Mouse (Mus musculus): ENCODE measurements at regions not wholly inside any gene's neighbourhood (a gene's known extent, or its start where the extent isn't known, plus 50 kb on each side); places are given as distances from the start of the nearest gene placed in this dataset.

DNA sequence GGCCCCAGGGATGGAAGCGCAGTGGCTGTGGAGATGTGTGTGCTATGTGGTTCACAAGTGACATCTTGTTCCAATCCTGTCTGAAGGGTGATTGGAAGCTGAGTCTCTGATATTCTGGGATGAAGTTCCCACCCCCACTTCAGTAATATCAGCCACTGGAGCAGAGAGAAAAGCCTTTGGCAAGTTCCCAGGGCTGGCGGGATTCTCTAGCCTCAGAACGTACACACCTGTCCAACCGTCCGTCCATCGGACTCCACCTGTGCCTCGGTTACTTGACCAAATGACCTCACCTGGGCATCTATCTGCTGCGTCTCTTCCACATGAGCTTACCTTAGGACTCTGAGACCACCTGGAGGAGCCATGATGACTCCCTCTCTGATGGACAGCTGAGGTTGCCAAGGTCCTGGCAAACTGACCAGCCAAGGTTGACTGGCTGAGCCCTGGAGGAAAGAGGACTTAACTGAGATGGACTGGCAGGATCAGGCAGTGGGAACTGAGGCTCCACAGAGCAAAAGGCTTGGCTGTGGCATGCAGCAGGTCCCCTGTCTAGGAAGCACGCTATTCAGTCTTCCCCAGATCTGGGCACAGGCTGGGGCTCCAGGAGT, 152.5 kb upstream of the A530016L24Rik start:
- DNase-seq = no peak

- no peak for DNase-seq
These were observed 151.8 kb upstream of the A530016L24Rik start for GRCm38 (mm10) chr12:112337443-112337842.

- no peak for DNase-seq
These were observed 150.3 kb upstream of the A530016L24Rik start for GRCm38 (mm10) chr12:112338976-112339375.

DNA sequence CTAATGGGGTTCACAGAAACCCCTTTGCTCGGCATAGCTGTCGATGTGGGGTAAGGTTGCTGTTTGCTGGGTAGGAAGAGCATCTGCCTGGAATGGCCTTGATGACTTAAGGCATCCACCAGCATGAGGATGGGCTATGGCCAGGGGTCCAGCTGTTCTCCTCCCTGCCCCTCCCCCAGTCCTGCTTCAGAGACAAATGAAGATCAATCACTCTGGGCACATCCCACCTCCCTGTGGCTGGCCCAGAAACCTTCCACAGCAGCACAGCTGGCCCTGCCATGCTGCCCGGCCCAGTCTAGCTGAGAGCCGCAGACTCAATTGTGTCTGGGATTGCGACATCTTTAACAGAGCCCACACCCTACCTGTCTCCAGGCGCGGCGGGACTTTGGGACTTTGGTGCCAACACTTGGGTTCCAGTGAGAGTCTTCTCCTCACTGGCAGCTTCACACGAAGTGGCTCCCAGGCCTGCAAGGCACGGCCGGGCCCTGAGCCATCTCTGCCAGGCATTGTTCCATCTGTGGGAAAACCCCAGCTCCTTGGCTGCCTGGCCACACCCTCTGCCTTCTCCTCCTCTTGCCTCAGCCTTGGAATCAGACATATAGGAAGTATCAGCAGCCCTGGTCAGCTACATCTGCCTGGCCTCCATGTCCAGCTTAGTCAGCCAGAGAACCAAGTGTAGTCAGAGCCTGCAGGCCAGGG, 149.6 kb upstream of the A530016L24Rik start:
- peak; percentile 58 for DNase-seq

DNA sequence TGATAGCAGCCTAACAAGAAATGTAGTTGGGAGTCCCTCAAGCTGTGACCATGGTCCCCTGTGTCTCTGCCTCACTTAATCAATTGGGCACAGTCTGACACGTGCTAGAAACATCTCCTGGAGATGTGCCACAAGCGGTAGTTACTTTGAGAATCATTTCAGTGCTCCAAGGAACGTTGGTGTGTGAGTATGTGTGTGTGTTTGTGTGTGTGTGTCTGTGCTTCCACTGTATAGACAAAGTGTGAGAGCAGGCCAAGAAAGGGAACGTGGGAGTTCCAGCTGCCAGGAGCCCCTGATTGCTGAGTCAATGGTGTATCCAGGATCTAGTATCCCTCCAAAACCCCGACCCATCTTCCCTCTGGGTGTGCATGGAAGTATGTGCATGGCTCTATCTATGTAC, 149.0 kb upstream of the A530016L24Rik start:
- DNase-seq = no peak

- DNase-seq = no peak
These were observed 147.3 kb upstream of the A530016L24Rik start for GRCm38 (mm10) chr12:112341726-112342469.

DNA sequence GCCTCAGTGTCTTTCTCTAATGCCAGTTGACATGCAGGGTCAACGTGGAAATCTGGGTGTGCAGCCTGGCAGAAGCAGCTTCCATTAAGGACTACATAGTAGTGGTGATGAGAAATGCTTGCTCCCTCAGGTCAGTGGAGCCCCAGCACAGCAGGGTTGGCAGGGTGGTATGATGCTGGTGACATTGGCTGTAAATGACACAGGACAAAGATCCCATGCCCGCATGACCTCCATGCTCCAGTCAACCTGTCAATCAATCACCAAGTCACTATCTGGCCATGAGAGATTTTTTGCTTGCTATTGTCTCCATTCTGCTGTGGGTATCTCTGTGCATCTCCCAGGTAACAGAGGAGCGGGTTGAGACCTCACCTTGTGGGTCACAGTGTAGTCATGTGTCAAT, 146.2 kb upstream of the A530016L24Rik start:
- no peak for DNase-seq

DNA sequence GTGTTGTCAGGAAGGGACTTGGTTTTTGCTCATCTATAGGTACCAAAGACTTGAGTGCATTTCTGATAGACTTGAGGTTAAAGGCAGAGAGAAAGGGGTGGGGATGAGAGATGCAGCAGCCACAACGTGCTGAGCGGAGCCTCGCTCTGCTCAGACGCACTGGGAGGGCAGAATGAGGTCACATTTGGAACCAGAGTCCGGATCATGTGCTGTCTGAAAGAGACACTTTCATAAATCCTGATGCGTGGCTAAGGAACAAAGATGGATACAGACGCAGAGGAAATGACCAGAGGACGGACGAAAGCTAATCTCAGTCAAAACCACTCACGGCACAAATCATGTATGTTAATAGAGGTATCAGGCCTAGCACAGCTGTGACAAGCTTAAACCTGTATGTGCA, 145.0 kb upstream of the A530016L24Rik start:
- DNase-seq = no peak

GRCm38 (mm10) chr12:112345797-112346196, 143.5 kb upstream of the A530016L24Rik start:
- no peak for DNase-seq

DNA sequence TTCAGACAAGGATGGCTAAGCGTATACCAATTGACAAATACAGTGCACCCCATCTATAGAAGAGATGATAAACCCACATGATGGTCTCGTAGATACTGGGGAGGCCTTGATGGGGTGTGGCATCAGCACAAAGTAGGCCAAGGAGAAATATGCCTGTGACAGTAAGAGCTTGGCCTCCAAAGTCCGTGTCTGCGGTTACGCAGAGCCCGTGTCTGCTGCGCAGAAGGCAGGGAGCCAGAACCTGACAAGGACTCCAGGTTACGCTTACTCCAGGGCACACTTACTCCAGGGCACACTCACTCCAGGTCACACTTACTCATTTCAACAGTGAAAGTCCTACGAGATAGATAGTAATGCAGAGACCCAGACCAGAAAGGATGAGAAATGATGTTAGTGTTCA, 141.1 kb upstream of the A530016L24Rik start:
- DNase-seq = no peak

DNA sequence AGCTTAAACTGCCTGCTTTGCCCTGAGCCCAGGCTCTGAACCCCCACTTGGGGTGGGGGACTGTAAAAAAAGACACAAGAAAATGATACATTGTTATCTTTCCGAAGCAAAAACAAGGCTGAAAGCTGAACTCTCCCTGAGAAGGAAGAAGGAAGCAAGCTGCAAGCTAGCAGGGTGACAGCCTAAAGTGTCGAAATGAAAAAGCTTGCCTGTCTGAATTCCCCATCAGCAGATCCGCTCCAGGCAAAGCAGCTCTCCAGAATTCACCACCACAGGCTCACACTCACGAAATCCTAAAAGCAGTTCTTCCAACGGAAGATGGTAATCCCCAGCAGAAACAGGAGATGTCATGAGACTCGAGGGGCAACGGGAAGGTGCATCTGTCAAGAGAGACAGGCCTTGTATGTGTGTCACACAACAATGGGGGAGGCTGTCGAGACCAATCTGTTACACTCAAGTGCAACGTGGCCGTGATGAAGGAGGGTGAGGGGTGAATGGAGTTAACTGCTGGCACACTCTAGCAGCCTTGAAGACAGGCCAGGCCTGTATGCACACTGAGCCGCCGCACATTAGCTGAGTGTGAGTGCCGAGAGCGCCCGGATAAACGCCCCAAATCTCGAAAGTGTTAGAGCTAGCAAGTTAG, 139.5 kb upstream of the A530016L24Rik start:
- no peak for DNase-seq

DNA sequence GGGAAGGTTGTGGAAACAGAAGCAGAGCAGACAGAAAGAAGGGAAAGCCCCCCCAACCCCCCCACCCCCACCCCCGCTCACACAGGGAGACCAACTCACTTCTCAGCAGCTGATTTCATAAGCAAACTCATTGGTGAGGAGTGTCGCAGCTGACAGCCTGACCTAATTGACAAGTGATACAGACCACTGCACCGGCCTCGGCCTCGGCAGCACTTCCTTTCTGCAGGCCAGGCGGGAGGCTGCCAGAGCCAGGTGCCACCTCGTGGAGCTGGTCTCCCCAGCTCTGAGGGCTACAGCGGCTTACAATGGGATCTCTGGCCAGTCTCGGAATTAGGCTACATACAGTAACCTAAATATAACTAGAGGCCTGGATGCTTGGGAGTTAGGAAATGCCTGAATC, 138.5 kb upstream of the A530016L24Rik start:
- no peak for DNase-seq

GRCm38 (mm10) chr12:112363349-112363748, 125.9 kb upstream of the A530016L24Rik start:
- no peak for DNase-seq

- DNase-seq = no peak
These were observed 122.0 kb upstream of the A530016L24Rik start for GRCm38 (mm10) chr12:112367221-112367620.

GRCm38 (mm10) chr12:112368112-112368511, 121.1 kb upstream of the A530016L24Rik start:
- no peak for DNase-seq

DNA sequence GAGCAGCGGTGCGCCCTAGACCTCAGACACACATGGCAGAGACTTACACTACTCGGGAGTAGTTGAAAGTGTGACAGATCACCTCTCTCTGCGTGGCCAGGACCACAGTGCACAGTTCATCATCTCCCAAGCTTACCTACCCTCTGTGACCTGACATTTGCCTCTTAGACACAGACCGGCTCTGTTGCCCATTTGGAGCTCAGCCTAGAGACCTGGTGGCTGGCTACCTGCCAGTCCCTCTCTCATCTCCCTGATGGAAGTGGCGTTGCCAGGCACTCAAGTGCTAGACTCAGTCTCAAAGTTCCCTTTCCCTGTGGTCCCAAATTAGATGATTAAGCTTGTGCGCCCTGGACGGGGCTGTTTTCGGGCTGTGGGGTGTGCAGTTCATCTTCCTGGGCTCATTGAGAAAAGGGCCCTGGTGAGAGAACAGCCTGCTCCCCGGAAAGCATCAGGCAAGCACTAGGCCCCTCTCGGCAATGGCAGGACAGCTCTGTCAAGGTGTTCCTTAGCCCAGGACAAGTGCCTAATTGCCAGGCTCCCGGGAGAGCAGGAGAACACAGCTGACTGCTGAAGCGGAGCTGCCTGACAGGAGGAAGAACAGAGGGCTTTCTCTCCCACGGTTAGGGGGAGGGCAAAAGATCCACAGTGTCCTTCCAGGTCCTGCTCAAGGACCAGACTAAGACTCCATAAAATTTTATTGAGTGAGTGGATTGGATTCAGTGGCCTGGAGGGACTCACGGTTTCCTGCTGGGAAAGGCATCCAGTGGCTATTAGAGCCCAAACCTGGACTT, 119.5 kb upstream of the A530016L24Rik start:
- DNase-seq = no peak

DNA sequence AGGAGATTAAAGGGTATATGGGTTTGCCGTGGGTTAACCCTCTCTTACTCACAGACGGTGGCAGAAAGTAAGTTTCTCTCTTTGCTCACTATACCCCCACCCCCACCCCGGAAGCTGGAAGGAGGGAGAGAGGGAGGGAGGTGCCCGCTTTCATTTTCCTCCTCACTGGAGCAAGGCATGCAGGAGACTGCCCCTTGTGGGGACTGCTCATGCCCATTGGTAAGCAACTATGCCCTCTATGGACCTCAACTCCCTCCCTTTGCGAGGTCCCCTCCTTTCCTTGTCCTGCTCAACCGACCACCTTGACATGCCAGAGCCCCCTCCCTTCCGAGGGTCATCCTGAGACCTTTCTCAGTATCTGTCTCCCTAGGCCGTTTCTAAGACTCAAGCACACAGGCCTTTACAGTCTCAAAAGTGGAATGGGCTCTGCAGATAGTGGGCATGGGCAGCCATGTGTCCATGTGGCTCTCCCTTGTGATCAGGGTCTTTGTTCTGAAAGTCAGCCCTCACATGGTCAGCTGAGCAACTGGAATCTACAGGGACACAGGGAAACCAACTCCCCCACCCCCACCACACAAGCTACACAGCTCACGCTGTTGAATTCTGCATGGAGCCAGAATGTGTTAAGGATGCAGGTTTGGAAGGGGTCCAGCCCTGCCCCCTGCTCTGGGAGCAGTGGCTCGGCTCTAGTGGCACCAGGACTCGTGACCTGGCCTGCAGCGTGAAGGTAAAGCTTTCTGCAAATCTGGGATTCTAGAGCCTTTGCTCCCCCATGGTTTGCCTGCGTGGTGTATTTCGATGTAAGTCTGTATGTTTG, 116.8 kb upstream of the A530016L24Rik start:
- DNase-seq = no peak

DNA sequence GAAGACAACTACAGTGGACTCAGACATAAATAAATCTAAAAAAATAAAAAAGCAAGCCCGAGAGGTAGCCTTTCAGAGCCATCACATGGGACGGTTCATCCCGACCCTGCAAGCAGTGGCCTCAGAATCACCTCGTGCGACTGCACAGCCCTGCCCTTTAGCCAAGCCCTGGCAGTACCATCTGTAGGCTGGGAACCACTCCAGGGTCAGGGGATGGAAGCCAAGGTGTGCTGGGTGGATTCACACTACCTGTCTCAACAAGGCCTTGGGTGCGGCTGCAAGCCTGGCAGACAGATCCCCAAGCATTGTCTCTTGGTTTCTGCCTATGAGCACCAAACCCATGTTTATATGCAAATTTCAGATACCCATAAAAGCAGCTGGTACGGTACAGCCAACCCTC, 115.3 kb upstream of the A530016L24Rik start:
- no peak for DNase-seq

GRCm38 (mm10) chr12:112376236-112376635, 113.0 kb upstream of the A530016L24Rik start:
- DNase-seq = no peak

GRCm38 (mm10) chr12:112376701-112377100, 112.5 kb upstream of the A530016L24Rik start:
- no peak for DNase-seq

GRCm38 (mm10) chr12:112378482-112379243, 110.6 kb upstream of the A530016L24Rik start:
- no peak for DNase-seq
